Mouse (Mus musculus): Measurements from ENCODE around the gene Olfr787. TPM values are rescaled to one million over a fixed set of nuclear protein-coding genes. Genes with fewer than 3 reads are reported as not detected.

Gene Olfr787
- polyA plus RNA-seq (2014; fragmentation: Nextera tagmentation; extraction: Ambion mirVana), result not detected in 2 replicates

DNA sequence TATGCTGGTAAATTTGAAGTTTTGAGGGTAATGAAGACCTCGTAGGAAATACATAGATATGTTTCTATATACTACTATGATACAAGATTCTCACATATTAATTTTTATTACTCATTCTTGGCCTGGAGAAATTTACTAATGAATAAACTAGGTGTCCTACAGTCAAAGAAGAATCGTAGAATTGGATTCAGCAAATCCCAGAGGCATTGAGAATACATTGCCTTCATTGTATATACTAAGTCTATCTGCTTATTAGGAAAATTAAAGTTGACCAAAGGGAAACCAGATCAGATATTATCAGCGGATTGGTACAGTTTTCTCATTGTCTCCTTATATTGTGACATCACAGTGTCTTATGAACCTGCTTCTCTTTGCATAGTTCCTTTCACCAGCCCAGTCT lies at the start of gene Olfr787:
Gene Olfr787, plus strand, starts transcription at position 301 of the 400 bp plus-strand sequence.
- no peak for DNase-seq (ENCODE audit: low spot score)
- no peaks in the 10 kb centered on the region for H3K36me3 ChIP-seq (ENCODE audit: control insufficient read depth, insufficient read depth, low read length)
- H3K4me2 ChIP-seq (ENCODE audit: low read depth, low read length), result no peak within 1 kb of the TSS
- 74% methylated on average over 3 of the region's 3 CpGs for WGBS
- H3K4me1 ChIP-seq (ENCODE audit: control insufficient read depth, insufficient read depth, low read length), result no peaks in the 10 kb centered on the region
- no peak for ATAC-seq (ENCODE audit: low read depth)
- no peak within 1 kb of the TSS for H3K4me3 ChIP-seq (ENCODE audit: low read depth, low read length)
- H3K9ac ChIP-seq (ENCODE audit: low read depth, low read length), result no peak within 1 kb of the TSS
- no peak within 1 kb of the TSS for H3K27ac ChIP-seq (replicated peaks; ENCODE audit: low read depth, low read length)
- H3K27me3 ChIP-seq (replicated peaks; ENCODE audit: control insufficient read depth, insufficient read depth, low read length), result no peaks in the 10 kb centered on the region
- H3K9me3 ChIP-seq (ENCODE audit: control insufficient read depth, low read length), result no peaks in the 10 kb centered on the region

- Histone ChIP-seq H3K36me3 (ENCODE audit: control insufficient read depth, insufficient read depth, low read length) (no peaks in the 10 kb centered on the region), H3K4me2 (ENCODE audit: low read depth, low read length) (no peak within 1 kb of the TSS), H3K9me3 (ENCODE audit: control insufficient read depth, low read length) (no peaks in the 10 kb centered on the region), H3K4me3 (ENCODE audit: low read depth, low read length) (no peak within 1 kb of the TSS), H3K9ac (ENCODE audit: low read depth, low read length) (no peak within 1 kb of the TSS), H3K4me1 (ENCODE audit: control insufficient read depth, insufficient read depth, low read length) (no peaks in the 10 kb centered on the region), H3K27me3 (replicated peaks; ENCODE audit: control insufficient read depth, insufficient read depth, low read length) (no peaks in the 10 kb centered on the region), H3K27ac (replicated peaks; ENCODE audit: low read depth, low read length) (no peak within 1 kb of the TSS)
- DNase-seq (ENCODE audit: low spot score), result no peak
- no peak for ATAC-seq (ENCODE audit: low read depth)
Observed at GRCm38 (mm10) chr10:129427006-129427405, 34.7 kb upstream of the Olfr787 start, which contains the start of gene Olfr786. Olfr786 (plus strand) TSS chr10:129427306.

- DNase-seq (ENCODE audit: low spot score) (no peak), ATAC-seq (ENCODE audit: low read depth) (no peak)
- no peak within 1 kb of the TSS for H3K4me2 ChIP-seq (ENCODE audit: low read depth, low read length)
- H3K4me1 ChIP-seq (ENCODE audit: control insufficient read depth, insufficient read depth, low read length), result no peaks in the 10 kb centered on the region
- H3K4me3 ChIP-seq (ENCODE audit: low read depth, low read length), result no peak within 1 kb of the TSS
- no peaks in the 10 kb centered on the region for H3K36me3 ChIP-seq (ENCODE audit: control insufficient read depth, insufficient read depth, low read length)
- no peak within 1 kb of the TSS for H3K27ac ChIP-seq (replicated peaks; ENCODE audit: low read depth, low read length)
- no peaks in the 10 kb centered on the region for H3K9me3 ChIP-seq (ENCODE audit: control insufficient read depth, low read length)
- no peaks in the 10 kb centered on the region for H3K27me3 ChIP-seq (replicated peaks; ENCODE audit: control insufficient read depth, insufficient read depth, low read length)
- H3K9ac ChIP-seq (ENCODE audit: low read depth, low read length), result no peak within 1 kb of the TSS
Observed at GRCm38 (mm10) chr10:129470698-129471097, 9.0 kb downstream of the Olfr787 start, which contains the start of gene Olfr788. Olfr788 (plus strand) TSS chr10:129470998.

GRCm38 (mm10) chr10:129473256-129473655 lies 11.6 kb downstream of the Olfr787 start:
- no peak overlapping the region for H3K27ac ChIP-seq (replicated peaks; ENCODE audit: low read depth, low read length)
- H3K4me2 ChIP-seq (ENCODE audit: low read depth, low read length), result no peak overlapping the region
- ATAC-seq (ENCODE audit: low read depth), result no peak
- no peak overlapping the region for H3K4me3 ChIP-seq (ENCODE audit: low read depth, low read length)
- no peak for DNase-seq (ENCODE audit: low spot score)
- no peak overlapping the region for H3K9ac ChIP-seq (ENCODE audit: low read depth, low read length)
- H3K4me1 ChIP-seq (ENCODE audit: control insufficient read depth, insufficient read depth, low read length), result no peaks in the 10 kb centered on the region
- no peaks in the 10 kb centered on the region for H3K27me3 ChIP-seq (replicated peaks; ENCODE audit: control insufficient read depth, insufficient read depth, low read length)
- WGBS, result 62% methylated on average over 2 of the region's 2 CpGs
- no peaks in the 10 kb centered on the region for H3K36me3 ChIP-seq (ENCODE audit: control insufficient read depth, insufficient read depth, low read length)
- H3K9me3 ChIP-seq (ENCODE audit: control insufficient read depth, low read length), result no peaks in the 10 kb centered on the region

- Histone ChIP-seq H3K4me2 (ENCODE audit: low read depth, low read length) (no peak overlapping the region), H3K9ac (ENCODE audit: low read depth, low read length) (no peak overlapping the region)
- DNase-seq (ENCODE audit: low spot score), result no peak
Observed at GRCm38 (mm10) chr10:129473723-129474122, 12.1 kb downstream of the Olfr787 start.

GRCm38 (mm10) chr10:129484452-129484851 lies 22.8 kb downstream of the Olfr787 start, which contains the start of gene Olfr789:
Olfr789 (plus strand) TSS chr10:129484752.
- Histone ChIP-seq H3K4me1 (ENCODE audit: control insufficient read depth, insufficient read depth, low read length) (no peaks in the 10 kb centered on the region), H3K27me3 (replicated peaks; ENCODE audit: control insufficient read depth, insufficient read depth, low read length) (no peaks in the 10 kb centered on the region), H3K9me3 (ENCODE audit: control insufficient read depth, low read length) (no peaks in the 10 kb centered on the region), H3K4me2 (ENCODE audit: low read depth, low read length) (no peak within 1 kb of the TSS), H3K9ac (ENCODE audit: low read depth, low read length) (no peak within 1 kb of the TSS), H3K4me3 (ENCODE audit: low read depth, low read length) (no peak within 1 kb of the TSS), H3K36me3 (ENCODE audit: control insufficient read depth, insufficient read depth, low read length) (no peaks in the 10 kb centered on the region), H3K27ac (replicated peaks; ENCODE audit: low read depth, low read length) (no peak within 1 kb of the TSS)
- WGBS, result 63% methylated on average over 2 of the region's 2 CpGs
- DNase-seq (ENCODE audit: low spot score) (no peak), ATAC-seq (ENCODE audit: low read depth) (no peak)

More at GRCm38 (mm10) chr10:129473723-129474122, 12.1 kb downstream of the Olfr787 start:
- Histone ChIP-seq H3K27ac (replicated peaks; ENCODE audit: low read depth, low read length) (no peak overlapping the region), H3K27me3 (replicated peaks; ENCODE audit: control insufficient read depth, insufficient read depth, low read length) (no peaks in the 10 kb centered on the region), H3K9me3 (ENCODE audit: control insufficient read depth, low read length) (no peaks in the 10 kb centered on the region), H3K4me3 (ENCODE audit: low read depth, low read length) (no peak overlapping the region), H3K4me1 (ENCODE audit: control insufficient read depth, insufficient read depth, low read length) (no peaks in the 10 kb centered on the region), H3K36me3 (ENCODE audit: control insufficient read depth, insufficient read depth, low read length) (no peaks in the 10 kb centered on the region)
- no peak for ATAC-seq (ENCODE audit: low read depth)

GRCm38 (mm10) chr10:129490101-129490500 lies 28.4 kb downstream of the Olfr787 start:
- 75% methylated on average over 2 of the region's 2 CpGs for WGBS
- no peaks in the 10 kb centered on the region for H3K9me3 ChIP-seq (ENCODE audit: control insufficient read depth, low read length)
- no peak for ATAC-seq (ENCODE audit: low read depth)

GRCm38 (mm10) chr10:129498192-129498591 lies 36.5 kb downstream of the Olfr787 start, which contains the start of gene Olfr790:
Olfr790 (plus strand) TSS chr10:129498492.
- DNase-seq (ENCODE audit: low spot score), result no peak
- Histone ChIP-seq H3K9ac (ENCODE audit: low read depth, low read length) (no peak within 1 kb of the TSS), H3K27ac (replicated peaks; ENCODE audit: low read depth, low read length) (no peak within 1 kb of the TSS), H3K27me3 (replicated peaks; ENCODE audit: control insufficient read depth, insufficient read depth, low read length) (no peaks in the 10 kb centered on the region), H3K36me3 (ENCODE audit: control insufficient read depth, insufficient read depth, low read length) (no peaks in the 10 kb centered on the region), H3K4me1 (ENCODE audit: control insufficient read depth, insufficient read depth, low read length) (no peaks in the 10 kb centered on the region), H3K4me3 (ENCODE audit: low read depth, low read length) (no peak within 1 kb of the TSS), H3K4me2 (ENCODE audit: low read depth, low read length) (no peak within 1 kb of the TSS), H3K9me3 (ENCODE audit: control insufficient read depth, low read length) (no peaks in the 10 kb centered on the region)
- no peak for ATAC-seq (ENCODE audit: low read depth)

More at GRCm38 (mm10) chr10:129490101-129490500, 28.4 kb downstream of the Olfr787 start:
- no peak overlapping the region for H3K9ac ChIP-seq (ENCODE audit: low read depth, low read length)
- H3K4me3 ChIP-seq (ENCODE audit: low read depth, low read length), result no peak overlapping the region
- no peaks in the 10 kb centered on the region for H3K27me3 ChIP-seq (replicated peaks; ENCODE audit: control insufficient read depth, insufficient read depth, low read length)
- no peak overlapping the region for H3K4me2 ChIP-seq (ENCODE audit: low read depth, low read length)
- DNase-seq (ENCODE audit: low spot score), result no peak
- H3K4me1 ChIP-seq (ENCODE audit: control insufficient read depth, insufficient read depth, low read length), result no peaks in the 10 kb centered on the region
- H3K36me3 ChIP-seq (ENCODE audit: control insufficient read depth, insufficient read depth, low read length), result no peaks in the 10 kb centered on the region
- H3K27ac ChIP-seq (replicated peaks; ENCODE audit: low read depth, low read length), result no peak overlapping the region
